Mouse (Mus musculus) intestine, postnatal 0 days (tissue): ENCODE measurements around the gene S1pr3. TPM values are rescaled to one million over a fixed set of nuclear protein-coding genes. Genes with fewer than 3 reads are reported as not detected.

ENCODE experiments used
- ATAC-seq: fragments of 200-750 bp; cut with Nextera tagmentation; 2 replicates; pipeline ENCODE4 v1.8.0; 2017; ENCODE audit warnings: mild to moderate bottlenecking, moderate TSS enrichment, moderate library complexity
- H3K27ac ChIP-seq: fragments of 300-500 bp; sonication (generic); 2 replicates; pipeline ENCODE4 v1.5.1; 2014; ENCODE audit warnings: mild to moderate bottlenecking, low read depth, low read length, moderate library complexity
- H3K27me3 ChIP-seq: fragments of 300-500 bp; sonication (generic); replicated peaks from 2 replicates; pipeline ENCODE4 v1.6.1; 2014; ENCODE audit warnings: low read length, mixed read lengths; ENCODE audit not compliant: control insufficient read depth, insufficient read depth
- H3K36me3 ChIP-seq: fragments of 300-500 bp; sonication (generic); 2 replicates; pipeline ENCODE4 v1.6.1; 2014; ENCODE audit warnings: mild to moderate bottlenecking, moderate library complexity; ENCODE audit not compliant: control insufficient read depth, insufficient read depth
- H3K4me1 ChIP-seq: fragments of 300-500 bp; sonication (generic); replicated peaks from 2 replicates; pipeline ENCODE4 v1.6.1; 2014; ENCODE audit warnings: antibody characterized with exemption, low read length, mixed read lengths; ENCODE audit not compliant: control insufficient read depth, insufficient read depth
- H3K4me2 ChIP-seq: fragments of 300-500 bp; sonication (generic); replicated peaks from 2 replicates; pipeline ENCODE4 v1.6.1; 2014; ENCODE audit warnings: low read depth, mild to moderate bottlenecking, moderate library complexity
- H3K4me3 ChIP-seq: fragments of 300-500 bp; sonication (generic); 2 replicates; pipeline ENCODE4 v1.5.1; 2014; ENCODE audit warnings: low read depth, low read length
- H3K9ac ChIP-seq: fragments of 300-500 bp; sonication (generic); 2 replicates; pipeline ENCODE4 v1.6.1; 2014; ENCODE audit warnings: mild to moderate bottlenecking, low read depth, low read length
- H3K9me3 ChIP-seq: fragments of 300-500 bp; sonication (generic); 2 replicates; pipeline ENCODE4 v1.6.1; 2016; ENCODE audit warnings: mixed run types; ENCODE audit not compliant: control insufficient read depth
- CTCF ChIP-seq: sonication (generic); IDR thresholded peaks from 2 replicates; pipeline ENCODE4 v1.5.1; 2016; ENCODE audit warnings: low read depth, mild to moderate bottlenecking, control low read depth, antibody characterized with exemption, moderate library complexity
- WGBS: fragments of 180-500 bp; shearing (Covaris S2); extraction: QIAGEN DNeasy Blood & Tissue Kit; methylation state at CpG from one replicate; pipeline ENCODE4 v1.1.7; 2014; 5-methylcytosine and 5-hydroxymethylcytosine counted together
- polyA plus RNA-seq: library from polyadenylated mRNA; unstranded; fragments of >200 nt; fragmentation: Nextera tagmentation; extraction: Ambion mirVana; gene quantifications from 2 replicates; pipeline ENCODE4 v1.2.1, GENCODE M21; 2015

The S1pr3 gene
- polyA plus RNA-seq, 1 experiment from 2014 or later, result 10.5 TPM

DNA sequence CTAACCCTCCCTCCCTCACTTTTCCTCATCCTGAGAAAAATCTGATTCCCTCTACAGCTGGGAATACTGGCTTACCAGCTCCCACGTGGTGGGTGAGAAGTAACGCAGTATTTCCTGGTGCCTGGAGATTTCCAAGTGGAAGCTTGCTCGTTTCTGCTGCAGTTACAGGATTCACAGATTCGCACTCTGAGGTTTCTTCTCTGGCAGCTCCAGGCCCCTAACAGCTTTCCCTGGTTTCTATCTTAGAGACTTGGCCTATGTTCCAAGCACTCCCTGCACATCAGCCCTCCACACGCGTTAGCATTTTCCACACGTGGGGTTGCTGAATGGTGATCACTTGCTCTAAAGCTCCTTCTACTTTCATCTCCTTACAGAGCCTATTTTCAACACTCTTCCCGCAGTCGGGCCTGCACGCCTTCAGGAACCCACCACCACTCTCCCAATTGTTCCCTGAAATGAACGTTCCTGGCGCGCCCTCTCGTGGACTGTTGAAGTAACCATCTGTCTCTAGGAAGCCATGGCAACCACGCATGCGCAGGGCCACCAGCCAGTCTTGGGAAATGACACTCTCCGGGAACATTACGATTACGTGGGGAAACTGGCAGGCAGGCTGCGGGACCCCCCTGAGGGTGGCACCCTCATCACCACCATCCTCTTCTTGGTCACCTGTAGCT lies 10.0 kb downstream of the S1pr3 start:
- Histone ChIP-seq H3K4me1 (no peaks in the 10 kb centered on the region), H3K9ac (no peak overlapping the region), H3K9me3 (no peaks in the 10 kb centered on the region), H3K4me2 (peak overlapping the region; percentile 21; the same call in 1 of the 2 replicates), H3K27me3 (no peaks in the 10 kb centered on the region), H3K4me3 (no peak overlapping the region), H3K36me3 (no peaks in the 10 kb centered on the region), H3K27ac (no peak overlapping the region)
- 4% methylated on average over 20 of the region's 20 CpGs for WGBS
- peak; percentile 98 for TF ChIP-seq CTCF
- ATAC-seq, result peak; percentile 65; the same call in 1 of the 2 replicates

DNA sequence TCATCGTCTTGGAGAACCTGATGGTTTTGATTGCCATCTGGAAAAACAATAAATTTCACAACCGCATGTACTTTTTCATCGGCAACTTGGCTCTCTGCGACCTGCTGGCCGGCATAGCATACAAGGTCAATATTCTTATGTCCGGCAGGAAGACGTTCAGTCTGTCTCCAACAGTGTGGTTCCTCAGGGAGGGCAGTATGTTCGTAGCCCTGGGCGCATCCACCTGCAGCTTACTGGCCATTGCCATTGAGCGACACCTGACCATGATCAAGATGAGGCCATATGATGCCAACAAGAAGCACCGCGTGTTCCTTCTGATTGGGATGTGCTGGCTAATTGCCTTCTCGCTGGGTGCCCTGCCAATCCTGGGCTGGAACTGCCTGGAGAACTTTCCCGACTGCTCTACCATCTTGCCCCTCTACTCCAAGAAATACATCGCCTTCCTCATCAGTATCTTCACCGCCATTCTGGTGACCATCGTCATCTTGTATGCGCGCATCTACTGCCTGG lies 10.6 kb downstream of the S1pr3 start:
- Histone ChIP-seq H3K4me1 (no peaks in the 10 kb centered on the region), H3K9me3 (no peaks in the 10 kb centered on the region), H3K27me3 (no peaks in the 10 kb centered on the region), H3K9ac (no peak overlapping the region), H3K36me3 (no peaks in the 10 kb centered on the region), H3K4me2 (peak overlapping the region; percentile 21; the same call in 1 of the 2 replicates), H3K27ac (no peak overlapping the region), H3K4me3 (no peak overlapping the region)
- 74% methylated on average over 19 of the region's 19 CpGs for WGBS
- no peak; the same call in 1 of the 2 replicates for ATAC-seq
- TF ChIP-seq CTCF, result no peak

DNA sequence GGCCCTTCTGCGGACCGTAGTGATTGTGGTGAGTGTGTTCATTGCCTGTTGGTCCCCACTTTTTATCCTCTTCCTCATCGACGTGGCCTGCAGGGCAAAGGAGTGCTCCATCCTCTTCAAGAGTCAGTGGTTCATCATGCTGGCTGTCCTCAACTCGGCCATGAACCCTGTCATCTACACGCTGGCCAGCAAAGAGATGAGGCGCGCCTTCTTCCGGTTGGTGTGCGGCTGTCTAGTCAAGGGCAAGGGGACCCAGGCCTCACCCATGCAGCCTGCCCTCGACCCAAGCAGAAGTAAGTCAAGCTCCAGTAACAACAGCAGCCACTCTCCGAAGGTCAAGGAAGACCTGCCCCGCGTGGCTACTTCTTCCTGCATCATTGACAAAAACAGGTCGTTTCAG lies 11.1 kb downstream of the S1pr3 start:
- Histone ChIP-seq H3K4me2 (no peak overlapping the region), H3K36me3 (no peaks in the 10 kb centered on the region), H3K9me3 (no peaks in the 10 kb centered on the region), H3K9ac (no peak overlapping the region), H3K4me1 (no peaks in the 10 kb centered on the region), H3K4me3 (no peak overlapping the region), H3K27ac (no peak overlapping the region), H3K27me3 (no peaks in the 10 kb centered on the region)
- TF ChIP-seq CTCF, result no peak
- 84% methylated on average over 15 of the region's 15 CpGs for WGBS
- no peak for ATAC-seq

DNA sequence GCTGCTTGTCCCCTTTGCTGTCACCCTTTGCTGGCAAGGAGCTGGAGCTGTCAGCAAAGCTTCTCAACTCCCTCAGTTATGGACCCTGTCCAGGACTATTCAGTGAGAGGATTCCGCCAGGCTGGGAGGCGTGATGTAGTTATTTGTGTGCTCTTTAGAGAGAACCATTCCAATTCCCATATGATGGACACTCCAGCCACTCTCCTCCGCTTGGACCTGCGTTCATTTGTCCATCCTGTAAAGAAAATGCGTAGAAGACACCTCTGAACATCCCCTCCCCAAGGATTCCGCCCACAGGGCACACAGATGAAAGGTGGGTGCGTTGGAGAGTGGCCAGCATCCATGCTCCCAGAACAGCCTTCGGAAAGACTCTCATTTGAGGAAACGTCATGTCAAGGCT lies 12.4 kb downstream of the S1pr3 start:
- no peak overlapping the region for H3K4me2 ChIP-seq
- no peak overlapping the region for H3K9ac ChIP-seq
- TF ChIP-seq CTCF, result no peak
- H3K4me1 ChIP-seq, result no peaks in the 10 kb centered on the region
- H3K9me3 ChIP-seq, result no peaks in the 10 kb centered on the region
- H3K4me3 ChIP-seq, result no peak overlapping the region
- no peaks in the 10 kb centered on the region for H3K27me3 ChIP-seq
- no peak for ATAC-seq
- no peak overlapping the region for H3K27ac ChIP-seq
- H3K36me3 ChIP-seq, result no peaks in the 10 kb centered on the region
- WGBS, result 84% methylated on average over 9 of the region's 9 CpGs

DNA sequence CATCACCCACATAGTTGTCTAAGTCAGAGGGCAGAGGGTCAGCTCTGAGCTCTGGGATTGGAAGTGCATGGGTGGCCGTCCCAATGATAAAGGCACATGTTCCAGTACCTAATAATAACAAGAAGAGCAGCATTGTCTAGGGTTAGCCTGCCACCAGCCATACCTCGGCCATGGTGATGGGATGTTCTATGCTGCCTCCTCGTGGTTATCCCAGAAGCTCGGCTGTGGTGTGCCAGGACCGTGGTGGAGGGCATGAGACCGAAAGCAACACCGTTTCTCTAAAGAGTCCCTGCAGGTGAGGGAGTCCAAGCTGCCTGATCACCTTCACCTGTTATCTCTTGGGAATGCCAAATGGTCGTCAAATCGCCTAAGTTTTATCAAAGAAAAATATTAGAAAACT lies 15.2 kb downstream of the S1pr3 start:
- no peaks in the 10 kb centered on the region for H3K36me3 ChIP-seq
- no peaks in the 10 kb centered on the region for H3K27me3 ChIP-seq
- H3K27ac ChIP-seq, result no peak overlapping the region
- no peak for TF ChIP-seq CTCF
- no peak overlapping the region for H3K4me2 ChIP-seq
- no peak for ATAC-seq
- WGBS, result 74% methylated on average over 9 of the region's 9 CpGs
- no peak overlapping the region for H3K9ac ChIP-seq
- H3K9me3 ChIP-seq, result no peaks in the 10 kb centered on the region
- H3K4me1 ChIP-seq, result no peaks in the 10 kb centered on the region
- H3K4me3 ChIP-seq, result no peak overlapping the region

DNA sequence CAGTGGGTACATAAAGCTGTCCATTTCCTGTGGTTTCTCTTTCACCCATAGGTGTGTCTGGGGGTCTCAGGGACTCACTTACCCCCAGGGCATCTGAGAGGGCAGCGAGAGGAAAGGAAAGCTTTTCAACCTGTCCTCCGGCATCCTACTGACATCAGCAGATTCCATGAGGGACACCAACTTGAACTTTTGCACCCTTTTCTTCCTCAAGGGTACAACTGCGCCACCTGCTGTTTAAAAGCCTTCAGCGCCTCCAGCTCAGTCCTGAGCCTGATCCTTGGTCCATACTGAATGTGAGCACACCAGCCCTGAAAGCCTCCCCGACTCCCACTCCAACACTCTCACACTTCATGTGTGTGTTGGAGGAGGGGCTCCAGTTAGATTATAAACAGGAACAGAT lies 16.2 kb downstream of the S1pr3 start:
- H3K9me3 ChIP-seq, result no peaks in the 10 kb centered on the region
- ATAC-seq, result peak; percentile 16; the same call in 1 of the 2 replicates
- H3K4me3 ChIP-seq, result no peak overlapping the region
- no peak overlapping the region for H3K9ac ChIP-seq
- H3K27me3 ChIP-seq, result no peaks in the 10 kb centered on the region
- no peak overlapping the region for H3K27ac ChIP-seq
- no peaks in the 10 kb centered on the region for H3K4me1 ChIP-seq
- TF ChIP-seq CTCF, result peak; percentile 89
- no peak overlapping the region for H3K4me2 ChIP-seq
- 10% methylated on average over 5 of the region's 5 CpGs for WGBS
- no peaks in the 10 kb centered on the region for H3K36me3 ChIP-seq
